Mouse (Mus musculus): ENCODE measurements around the gene Wrnip1.
A peak's percentile ranks its signal among the peaks of the same experiment; 100 is the strongest.
"Not testable (repeated sequence)": the region's sequence is repeated elsewhere in the genome, so short reads cannot be mapped to it uniquely, and the experiment has no call there.

Gene Wrnip1

DNA sequence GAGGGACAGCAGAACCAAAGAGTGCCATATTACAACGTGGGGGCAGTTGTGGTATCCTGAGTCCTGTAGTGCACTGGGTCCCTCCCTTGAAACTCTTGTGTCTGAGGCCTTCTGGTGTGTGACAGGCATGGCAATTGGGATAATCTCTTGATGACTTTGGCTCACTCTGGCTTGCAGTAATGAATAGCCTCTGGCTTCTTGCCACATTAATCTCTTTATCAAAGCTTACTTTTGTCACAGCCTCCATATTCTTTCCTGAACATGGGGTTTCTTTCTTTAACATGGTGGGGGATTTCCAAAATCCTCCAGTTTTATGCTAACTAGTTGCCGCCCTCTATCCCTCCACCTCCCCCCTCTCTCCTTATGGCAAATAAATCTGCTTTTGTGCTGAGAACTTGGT is 51.2 kb downstream of the Wrnip1 start:
- no peak for DNase-seq

DNA sequence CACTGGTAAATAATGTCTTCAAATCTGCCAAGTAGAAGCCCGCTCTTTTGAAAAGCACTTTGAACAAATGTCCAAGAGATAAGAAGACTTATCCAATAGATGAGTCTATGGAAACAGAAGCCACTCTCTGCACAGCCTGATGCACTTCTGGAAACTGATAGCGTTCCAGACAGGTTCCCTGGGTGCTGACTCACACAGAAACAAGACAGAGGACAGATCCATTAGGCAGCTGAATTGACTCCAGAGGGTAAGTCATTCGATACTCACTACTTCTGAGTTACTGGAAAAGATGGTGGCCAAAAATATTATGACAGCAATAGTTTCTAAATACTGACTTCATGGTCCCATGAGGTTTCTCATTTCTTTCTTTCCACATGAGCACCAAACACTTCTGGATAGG is 59.0 kb downstream of the Wrnip1 start:
- no peak for DNase-seq

DNA sequence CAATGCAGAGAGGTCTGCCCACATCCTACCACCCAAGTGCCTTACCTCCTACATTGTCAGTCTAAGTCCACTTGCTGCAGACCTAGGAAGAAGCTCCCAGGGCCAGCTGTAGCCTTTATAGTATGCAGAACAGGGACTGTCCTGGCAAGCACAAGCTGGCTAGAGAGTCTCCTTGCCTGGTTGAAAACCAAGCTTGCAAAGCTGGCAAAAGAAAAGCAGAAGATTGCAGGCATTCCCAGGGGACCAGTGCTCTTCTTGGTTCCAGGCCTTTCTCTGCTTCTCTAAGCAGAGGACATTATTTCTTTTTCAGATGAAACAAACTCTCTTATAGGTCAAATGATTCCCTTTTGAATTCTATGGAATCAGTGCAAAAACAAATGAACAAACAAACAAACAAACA is 61.6 kb downstream of the Wrnip1 start:
- no peak for DNase-seq

- DNase-seq: not testable (repeated sequence)
Measured at GRCm38 (mm10) chr13:32864529-32864928, 62.7 kb downstream of the Wrnip1 start.

- DNase-seq: no peak
Measured at GRCm38 (mm10) chr13:32865591-32865990, 63.8 kb downstream of the Wrnip1 start.

GRCm38 (mm10) chr13:32866484-32866883 is 64.6 kb downstream of the Wrnip1 start:
- peak; percentile 65 to 72 for DNase-seq

- DNase-seq: no peak
Measured at GRCm38 (mm10) chr13:32867030-32867429, 65.2 kb downstream of the Wrnip1 start.

DNA sequence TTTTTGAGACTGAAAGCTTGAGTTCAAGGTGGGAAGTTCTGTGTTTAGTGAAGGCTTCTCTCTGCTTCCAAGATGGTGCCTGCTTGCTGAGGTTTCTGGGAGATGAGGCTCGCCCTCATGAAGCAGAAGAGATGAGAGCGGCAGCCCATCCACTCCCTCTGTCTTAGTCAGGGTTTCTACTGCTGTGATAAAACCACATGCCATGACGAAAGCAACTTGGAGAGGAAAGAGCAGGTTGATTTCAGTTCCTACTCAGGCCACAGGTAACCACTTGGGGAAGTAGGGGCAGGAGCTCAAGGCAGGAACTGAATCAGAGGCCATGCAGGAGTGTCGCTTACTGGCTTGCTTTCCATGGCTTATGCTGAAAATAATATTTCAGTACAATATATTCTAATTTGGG is 66.4 kb downstream of the Wrnip1 start:
- DNase-seq: not testable (repeated sequence)

DNA sequence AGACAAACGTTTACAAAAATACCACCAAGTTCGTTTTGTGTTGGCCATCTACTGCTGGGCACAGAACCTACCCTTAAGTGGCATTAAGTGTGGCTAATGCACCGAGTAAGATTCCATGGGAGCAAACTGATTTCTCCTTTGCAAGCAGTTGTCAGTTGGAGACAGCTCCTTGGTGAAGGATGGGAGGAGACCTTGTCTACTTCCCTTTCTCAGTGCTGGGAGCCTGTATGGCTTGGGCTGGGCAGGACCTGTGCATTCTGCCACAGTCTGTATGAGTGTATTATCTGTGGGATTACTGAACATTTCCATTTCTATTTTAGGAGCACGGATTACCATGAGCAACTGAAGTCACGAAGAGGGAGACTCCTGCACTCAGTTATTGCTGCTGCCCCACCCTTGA is 67.0 kb downstream of the Wrnip1 start:
- DNase-seq: no peak
